Mouse (Mus musculus): ENCODE results near the gene Pax5. TPM values are rescaled to one million over a fixed set of nuclear protein-coding genes. Genes with fewer than 3 reads are reported as not detected.

Pax5 gene
- polyA plus RNA-seq, 1 experiment from 2014 or later, result not detected

- no peak for ATAC-seq (ENCODE audit: insufficient number of reproducible peaks, low FRiP score, low TSS enrichment, low read depth)
Observed at GRCm38 (mm10) chr4:44709091-44709695, 1.1 kb downstream of the Pax5 start.

GRCm38 (mm10) chr4:44708311-44708710 is 2.0 kb downstream of the Pax5 start:
- DNase-seq (ENCODE audit: low spot score) (no peak), ATAC-seq (ENCODE audit: insufficient number of reproducible peaks, low FRiP score, low TSS enrichment, low read depth) (no peak)
- no peak overlapping the region for H3K27ac ChIP-seq (replicated peaks; ENCODE audit: low read depth, low read length)
- H3K36me3 ChIP-seq (ENCODE audit: control insufficient read depth, insufficient read depth, low read length), result no peaks in the 10 kb centered on the region
- no peak overlapping the region for H3K4me3 ChIP-seq (ENCODE audit: low read depth, low read length)
- no peak overlapping the region for H3K9ac ChIP-seq (ENCODE audit: low read length)
- H3K4me2 ChIP-seq (ENCODE audit: low read depth, severe bottlenecking), result no peak overlapping the region
- 46% methylated on average over 8 of the region's 8 CpGs for WGBS
- H3K9me3 ChIP-seq (ENCODE audit: control insufficient read depth, low read length), result no peaks in the 10 kb centered on the region
- H3K27me3 ChIP-seq (ENCODE audit: control insufficient read depth, insufficient read depth, low read length), result peaks cover 95% of the 10 kb centered on the region
- peaks cover 13% of the 10 kb centered on the region for H3K4me1 ChIP-seq (ENCODE audit: control insufficient read depth, insufficient read depth, low read length)

More at GRCm38 (mm10) chr4:44709091-44709695, 1.1 kb downstream of the Pax5 start:
- no peak for DNase-seq (ENCODE audit: low spot score)
- H3K4me2 ChIP-seq (ENCODE audit: low read depth, severe bottlenecking), result no peak overlapping the region
- peaks cover 16% of the 10 kb centered on the region for H3K4me1 ChIP-seq (ENCODE audit: control insufficient read depth, insufficient read depth, low read length)
- no peak overlapping the region for H3K9ac ChIP-seq (ENCODE audit: low read length)
- H3K27ac ChIP-seq (replicated peaks; ENCODE audit: low read depth, low read length), result no peak overlapping the region
- H3K4me3 ChIP-seq (ENCODE audit: low read depth, low read length), result no peak overlapping the region
- H3K36me3 ChIP-seq (ENCODE audit: control insufficient read depth, insufficient read depth, low read length), result no peaks in the 10 kb centered on the region
- H3K27me3 ChIP-seq (ENCODE audit: control insufficient read depth, insufficient read depth, low read length), result peaks cover 95% of the 10 kb centered on the region
- H3K9me3 ChIP-seq (ENCODE audit: control insufficient read depth, low read length), result no peaks in the 10 kb centered on the region

GRCm38 (mm10) chr4:44706865-44707264 is 3.4 kb downstream of the Pax5 start:
- no peak overlapping the region for H3K4me2 ChIP-seq (ENCODE audit: low read depth, severe bottlenecking)
- 35% methylated on average over 1 of the region's 1 CpGs for WGBS
- no peak overlapping the region for H3K9ac ChIP-seq (ENCODE audit: low read length)
- no peak overlapping the region for H3K4me3 ChIP-seq (ENCODE audit: low read depth, low read length)
- H3K4me1 ChIP-seq (ENCODE audit: control insufficient read depth, insufficient read depth, low read length), result peaks cover 5% of the 10 kb centered on the region; the same call in 1 of the 2 replicates
- H3K27ac ChIP-seq (replicated peaks; ENCODE audit: low read depth, low read length), result no peak overlapping the region
- no peaks in the 10 kb centered on the region for H3K36me3 ChIP-seq (ENCODE audit: control insufficient read depth, insufficient read depth, low read length)
- H3K27me3 ChIP-seq (ENCODE audit: control insufficient read depth, insufficient read depth, low read length), result peaks cover 93% of the 10 kb centered on the region
- ATAC-seq (ENCODE audit: insufficient number of reproducible peaks, low FRiP score, low TSS enrichment, low read depth) (no peak), DNase-seq (ENCODE audit: low spot score) (no peak)
- no peaks in the 10 kb centered on the region for H3K9me3 ChIP-seq (ENCODE audit: control insufficient read depth, low read length)

GRCm38 (mm10) chr4:44705967-44706366 is 4.3 kb downstream of the Pax5 start:
- Histone ChIP-seq H3K9me3 (ENCODE audit: control insufficient read depth, low read length) (no peaks in the 10 kb centered on the region), H3K27me3 (ENCODE audit: control insufficient read depth, insufficient read depth, low read length) (peaks cover 92% of the 10 kb centered on the region), H3K4me3 (ENCODE audit: low read depth, low read length) (no peak overlapping the region), H3K4me2 (ENCODE audit: low read depth, severe bottlenecking) (no peak overlapping the region), H3K9ac (ENCODE audit: low read length) (no peak overlapping the region), H3K36me3 (ENCODE audit: control insufficient read depth, insufficient read depth, low read length) (no peaks in the 10 kb centered on the region), H3K27ac (replicated peaks; ENCODE audit: low read depth, low read length) (no peak overlapping the region), H3K4me1 (ENCODE audit: control insufficient read depth, insufficient read depth, low read length) (peaks cover 5% of the 10 kb centered on the region; the same call in 1 of the 2 replicates)
- ATAC-seq (ENCODE audit: insufficient number of reproducible peaks, low FRiP score, low TSS enrichment, low read depth) (no peak), DNase-seq (ENCODE audit: low spot score) (no peak)
- 3% methylated on average over 7 of the region's 7 CpGs for WGBS

DNA sequence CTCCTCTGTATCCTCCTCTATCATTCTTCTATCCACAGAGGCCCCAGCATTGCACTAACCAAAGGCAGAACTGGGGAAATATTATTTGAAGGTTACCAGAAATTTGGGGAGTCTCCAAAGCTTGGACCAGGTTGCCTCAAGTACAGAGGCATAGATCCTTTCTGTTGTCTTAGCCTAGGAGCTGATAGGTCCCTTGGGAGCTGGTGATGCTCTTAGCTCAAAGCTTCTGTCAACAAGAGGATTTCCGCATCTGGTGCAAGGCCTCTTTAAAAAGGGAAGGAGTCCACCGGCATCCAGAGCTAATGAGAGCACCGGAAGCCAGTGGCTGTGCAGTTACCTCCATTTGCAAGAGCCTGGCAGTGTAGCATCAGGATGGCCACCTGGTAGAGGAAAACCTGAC is 5.1 kb downstream of the Pax5 start:
- Histone ChIP-seq H3K27me3 (ENCODE audit: control insufficient read depth, insufficient read depth, low read length) (peaks cover 94% of the 10 kb centered on the region), H3K4me3 (ENCODE audit: low read depth, low read length) (no peak overlapping the region), H3K4me1 (ENCODE audit: control insufficient read depth, insufficient read depth, low read length) (peaks cover 5% of the 10 kb centered on the region; the same call in 1 of the 2 replicates), H3K4me2 (ENCODE audit: low read depth, severe bottlenecking) (no peak overlapping the region; the same call in 1 of the 2 replicates), H3K36me3 (ENCODE audit: control insufficient read depth, insufficient read depth, low read length) (no peaks in the 10 kb centered on the region), H3K27ac (replicated peaks; ENCODE audit: low read depth, low read length) (no peak overlapping the region), H3K9ac (ENCODE audit: low read length) (no peak overlapping the region), H3K9me3 (ENCODE audit: control insufficient read depth, low read length) (no peaks in the 10 kb centered on the region)
- 1% methylated on average over 3 of the region's 3 CpGs for WGBS
- DNase-seq (ENCODE audit: low spot score), result no peak
- ATAC-seq (ENCODE audit: insufficient number of reproducible peaks, low FRiP score, low TSS enrichment, low read depth), result no peak

DNA sequence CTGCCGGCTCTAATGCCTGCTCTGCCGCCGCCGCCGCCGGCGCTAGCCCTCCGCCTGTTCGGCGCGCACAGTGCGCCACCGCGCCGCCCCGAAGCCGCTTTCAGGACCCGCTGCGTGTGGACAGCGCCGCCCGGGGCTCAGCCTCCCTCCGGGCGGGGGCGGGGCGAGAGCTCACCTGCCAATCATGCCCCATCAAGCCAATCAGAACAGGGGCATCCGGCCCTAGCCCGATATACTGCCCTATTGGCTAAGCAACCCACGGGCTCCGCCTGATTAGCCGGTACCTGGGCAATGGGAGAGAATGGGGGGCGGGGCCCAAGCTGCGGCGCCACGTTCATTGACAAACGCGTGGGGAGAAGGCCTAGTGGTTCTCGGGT is 5.9 kb downstream of the Pax5 start:
- peak overlapping the region; percentile 50 for H3K4me2 ChIP-seq (ENCODE audit: low read depth, severe bottlenecking)
- peaks cover 5% of the 10 kb centered on the region; the same call in 1 of the 2 replicates for H3K4me1 ChIP-seq (ENCODE audit: control insufficient read depth, insufficient read depth, low read length)
- WGBS, result under 1% methylated on average over 36 of the region's 38 CpGs
- no peaks in the 10 kb centered on the region for H3K9me3 ChIP-seq (ENCODE audit: control insufficient read depth, low read length)
- H3K36me3 ChIP-seq (ENCODE audit: control insufficient read depth, insufficient read depth, low read length), result no peaks in the 10 kb centered on the region
- peak overlapping the region; percentile 29 for H3K4me3 ChIP-seq (ENCODE audit: low read depth, low read length)
- no peak overlapping the region for H3K27ac ChIP-seq (replicated peaks; ENCODE audit: low read depth, low read length)
- no peak overlapping the region for H3K9ac ChIP-seq (ENCODE audit: low read length)
- ATAC-seq (ENCODE audit: insufficient number of reproducible peaks, low FRiP score, low TSS enrichment, low read depth) (peak; percentile 97), DNase-seq (ENCODE audit: low spot score) (peak; percentile 96)
- peaks cover 88% of the 10 kb centered on the region for H3K27me3 ChIP-seq (ENCODE audit: control insufficient read depth, insufficient read depth, low read length)

GRCm38 (mm10) chr4:44703686-44704368 is 6.5 kb downstream of the Pax5 start:
- Histone ChIP-seq H3K36me3 (ENCODE audit: control insufficient read depth, insufficient read depth, low read length) (no peaks in the 10 kb centered on the region), H3K4me1 (ENCODE audit: control insufficient read depth, insufficient read depth, low read length) (peaks cover 5% of the 10 kb centered on the region; the same call in 1 of the 2 replicates), H3K9ac (ENCODE audit: low read length) (no peak overlapping the region), H3K4me2 (ENCODE audit: low read depth, severe bottlenecking) (peak overlapping the region; percentile 50), H3K4me3 (ENCODE audit: low read depth, low read length) (peak overlapping the region; percentile 29), H3K27ac (replicated peaks; ENCODE audit: low read depth, low read length) (no peak overlapping the region), H3K27me3 (ENCODE audit: control insufficient read depth, insufficient read depth, low read length) (peaks cover 83% of the 10 kb centered on the region), H3K9me3 (ENCODE audit: control insufficient read depth, low read length) (no peaks in the 10 kb centered on the region)
- DNase-seq (ENCODE audit: low spot score), result peak; percentile 58
- 1% methylated on average over 63 of the region's 66 CpGs for WGBS
- ATAC-seq (ENCODE audit: insufficient number of reproducible peaks, low FRiP score, low TSS enrichment, low read depth), result no peak

DNA sequence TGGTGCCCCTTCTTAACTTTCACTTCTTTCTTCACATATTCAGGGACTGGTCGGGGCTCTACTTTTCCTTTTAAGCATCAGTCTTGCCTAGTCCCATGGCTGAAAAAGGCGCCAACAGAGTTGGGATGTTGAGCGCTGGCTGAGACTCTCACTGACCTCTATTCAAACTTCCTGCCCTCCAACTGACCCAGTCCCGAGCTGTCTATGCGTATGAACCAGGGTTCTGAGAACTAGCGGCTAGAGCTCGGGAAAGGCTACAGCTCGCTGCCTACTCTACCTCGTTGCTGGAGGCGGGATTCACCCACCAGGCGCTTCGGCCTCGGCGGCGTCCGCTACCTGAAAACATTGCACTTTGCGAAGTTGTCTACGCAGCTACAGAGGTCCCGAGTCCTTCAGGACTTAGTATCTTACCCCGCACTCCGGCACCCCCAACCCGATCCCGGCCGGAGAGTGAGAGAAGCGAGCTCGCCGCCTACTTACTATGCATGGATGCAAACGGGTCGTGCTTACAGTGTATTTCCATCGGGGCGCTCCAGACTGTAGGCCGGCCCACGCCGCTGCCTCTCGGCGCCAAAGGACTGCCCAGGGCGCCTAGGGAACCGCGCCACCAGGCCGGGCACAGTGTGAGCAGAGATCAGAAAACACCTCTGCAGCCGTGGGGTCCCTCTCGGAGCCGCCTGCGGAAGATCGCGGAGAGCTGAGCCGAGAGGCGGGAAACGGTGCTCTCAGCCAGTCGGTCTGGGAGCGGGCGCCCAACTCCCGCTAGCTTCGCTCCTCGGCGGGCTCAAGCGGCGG is 7.2 kb downstream of the Pax5 start:
- Histone ChIP-seq H3K9ac (ENCODE audit: low read length) (no peak overlapping the region), H3K27me3 (ENCODE audit: control insufficient read depth, insufficient read depth, low read length) (peaks cover 80% of the 10 kb centered on the region), H3K4me1 (ENCODE audit: control insufficient read depth, insufficient read depth, low read length) (peaks cover 5% of the 10 kb centered on the region; the same call in 1 of the 2 replicates), H3K36me3 (ENCODE audit: control insufficient read depth, insufficient read depth, low read length) (no peaks in the 10 kb centered on the region), H3K9me3 (ENCODE audit: control insufficient read depth, low read length) (no peaks in the 10 kb centered on the region), H3K27ac (replicated peaks; ENCODE audit: low read depth, low read length) (no peak overlapping the region), H3K4me2 (ENCODE audit: low read depth, severe bottlenecking) (peak overlapping the region; percentile 50; the same call in 1 of the 2 replicates), H3K4me3 (ENCODE audit: low read depth, low read length) (peak overlapping the region; percentile 29; the same call in 1 of the 2 replicates)
- no peak for ATAC-seq (ENCODE audit: insufficient number of reproducible peaks, low FRiP score, low TSS enrichment, low read depth)
- peak; percentile 55 for DNase-seq (ENCODE audit: low spot score)
- WGBS, result under 1% methylated on average over 56 of the region's 58 CpGs

Measured in limb, embryonic 11.5 days (tissue).